Mouse (Mus musculus) adrenal gland, postnatal 4 days (tissue): ENCODE data around the gene Kdelr2. TPM values are rescaled to one million over a fixed set of nuclear protein-coding genes. Genes with fewer than 3 reads are reported as not detected.

ENCODE experiments used
- DNase-seq, 2 experiments: peaks; one replicate each; pipeline ENCODE4 v3.0.0; 2021 to 2022; ENCODE audit warnings: low spot score in 2 of 2, mixed read lengths in 2 of 2
- total RNA-seq, 2 experiments: library from RNA; stranded (reverse); gene quantifications; 2 replicates each; pipeline ENCODE4 v1.2.3; 2021

The Kdelr2 gene
- total RNA-seq, 2 experiments from 2014 or later, result 129 to 136 TPM

DNA sequence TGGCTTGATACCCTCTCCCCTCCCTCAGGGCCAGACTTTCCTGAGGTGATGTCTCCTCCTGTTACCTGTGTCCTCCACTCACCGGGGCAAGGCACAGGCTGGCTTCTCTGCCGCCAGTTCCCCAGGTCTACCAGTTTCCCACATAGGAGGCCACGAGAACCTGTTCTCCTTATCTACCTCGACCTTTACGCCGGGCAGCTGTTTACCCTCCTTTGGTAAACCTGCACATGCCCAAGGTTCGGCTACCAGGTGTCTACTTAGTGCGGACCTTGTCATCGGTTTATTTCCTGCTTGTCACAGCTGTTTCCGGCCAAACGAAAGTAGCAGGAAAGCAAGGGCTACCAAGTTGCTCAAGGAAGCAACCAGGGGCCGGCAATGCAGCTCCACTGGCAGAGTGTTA lies 3.1 kb upstream of the Kdelr2 start:
- no peak for DNase-seq

DNA sequence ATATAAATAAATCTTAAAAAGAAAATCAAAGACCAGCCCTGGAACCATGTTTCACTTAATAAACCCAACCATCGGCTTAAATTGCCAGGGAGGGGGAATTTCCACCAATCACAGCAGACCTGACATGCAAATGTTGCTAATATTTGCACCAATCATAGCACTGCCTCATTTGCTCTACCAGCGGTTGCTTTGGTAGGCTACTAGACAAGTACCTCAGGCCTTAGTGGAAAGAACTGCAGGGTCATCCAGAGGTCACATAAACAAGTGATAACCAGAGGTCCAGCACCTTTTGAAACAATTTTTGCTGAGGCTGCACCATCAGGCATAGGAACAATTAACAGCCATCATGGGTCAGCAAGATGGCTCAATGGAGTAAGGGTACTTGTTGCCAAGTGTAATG lies 2.1 kb upstream of the Kdelr2 start:
- no peak for DNase-seq

- no peak for DNase-seq
These were observed 701 bp downstream of the Kdelr2 start for GRCm38 (mm10) chr5:143404148-143404930.

DNA sequence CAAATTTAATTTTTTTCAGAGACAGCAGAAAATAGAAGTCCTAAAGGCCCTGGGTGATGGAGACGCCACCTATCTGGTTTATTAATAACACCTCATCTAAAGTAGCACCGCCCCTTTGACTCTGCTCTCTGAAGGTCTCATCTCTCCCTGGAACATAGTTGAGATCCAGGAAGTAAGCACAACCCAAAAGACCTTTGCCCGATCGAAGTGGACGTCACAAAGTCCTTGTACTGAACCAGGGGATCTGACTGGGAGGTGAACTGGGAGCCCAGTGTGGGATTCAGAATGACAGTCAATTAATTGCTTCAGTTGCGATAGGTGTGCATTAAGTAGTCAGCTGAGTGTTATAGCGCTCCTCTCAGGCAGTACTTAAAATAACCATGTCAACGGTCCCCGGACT lies 1.6 kb downstream of the Kdelr2 start:
- no peak for DNase-seq

GRCm38 (mm10) chr5:143406548-143406947 lies 2.9 kb downstream of the Kdelr2 start:
- DNase-seq, result no peak

DNA sequence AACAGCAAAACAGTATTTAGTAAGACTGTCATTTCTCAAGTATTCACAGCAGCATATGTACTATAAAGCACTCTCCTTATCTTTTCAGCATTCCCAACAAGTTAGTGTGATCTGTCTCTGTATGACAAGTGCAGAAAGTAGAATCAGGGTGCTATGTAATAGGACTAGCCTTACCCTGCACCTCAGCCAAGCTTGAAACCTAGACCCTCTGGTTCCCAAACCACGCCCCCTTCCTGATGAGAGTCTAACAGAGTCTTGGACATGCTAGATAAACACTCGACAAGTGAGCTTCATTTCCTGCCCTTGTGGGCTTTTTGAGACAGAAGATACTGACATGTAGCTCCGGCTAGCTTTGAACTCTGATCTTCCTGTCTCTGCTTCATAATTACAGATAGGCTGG lies 5.6 kb downstream of the Kdelr2 start:
- no peak for DNase-seq

- no peak for DNase-seq
These were observed 7.3 kb downstream of the Kdelr2 start for GRCm38 (mm10) chr5:143410841-143411395.

- no peak for DNase-seq
These were observed 17.8 kb downstream of the Kdelr2 start for GRCm38 (mm10) chr5:143421484-143421883.

DNA sequence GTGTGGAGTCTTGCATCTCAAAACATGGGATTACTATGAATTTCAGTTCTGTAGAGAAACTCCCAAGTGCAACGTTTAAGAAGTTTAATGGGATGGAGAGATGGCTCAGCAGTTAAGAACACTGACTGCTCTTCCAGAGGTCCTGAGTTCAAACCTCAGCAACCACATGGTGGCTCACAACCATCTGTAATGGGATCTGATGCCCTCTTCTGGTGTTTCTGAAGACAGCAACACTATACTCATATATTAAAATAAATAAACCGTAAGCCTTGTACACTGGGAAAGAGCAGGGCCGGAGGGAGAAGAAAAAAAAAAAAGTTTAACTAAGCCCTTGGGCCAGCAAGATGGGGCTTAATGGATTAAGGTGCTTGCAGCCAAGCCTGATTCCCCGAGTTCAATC lies 19.4 kb downstream of the Kdelr2 start:
- DNase-seq, result no peak

- DNase-seq, result peak in 1 of 2 experiments; percentile 45
These were observed 20.4 kb downstream of the Kdelr2 start for GRCm38 (mm10) chr5:143423899-143424519.

- peak; percentile 46 to 62 for DNase-seq
These were observed 30.8 kb downstream of the Kdelr2 start for GRCm38 (mm10) chr5:143434421-143434820.

- DNase-seq, result no peak
These were observed 37.7 kb downstream of the Kdelr2 start for GRCm38 (mm10) chr5:143441298-143441697.

- DNase-seq, result no peak
These were observed 38.1 kb downstream of the Kdelr2 start for GRCm38 (mm10) chr5:143441753-143442152.

GRCm38 (mm10) chr5:143463671-143464070 lies 60.0 kb downstream of the Kdelr2 start:
- no peak for DNase-seq

GRCm38 (mm10) chr5:143464100-143464756 lies 60.6 kb downstream of the Kdelr2 start, which contains the start of gene Daglb:
TSS of gene Daglb (plus strand) at chr5:143464584.
- peak; percentile 63 to 77 for DNase-seq

- DNase-seq, result no peak
These were observed 61.1 kb downstream of the Kdelr2 start for GRCm38 (mm10) chr5:143464757-143465118.

DNA sequence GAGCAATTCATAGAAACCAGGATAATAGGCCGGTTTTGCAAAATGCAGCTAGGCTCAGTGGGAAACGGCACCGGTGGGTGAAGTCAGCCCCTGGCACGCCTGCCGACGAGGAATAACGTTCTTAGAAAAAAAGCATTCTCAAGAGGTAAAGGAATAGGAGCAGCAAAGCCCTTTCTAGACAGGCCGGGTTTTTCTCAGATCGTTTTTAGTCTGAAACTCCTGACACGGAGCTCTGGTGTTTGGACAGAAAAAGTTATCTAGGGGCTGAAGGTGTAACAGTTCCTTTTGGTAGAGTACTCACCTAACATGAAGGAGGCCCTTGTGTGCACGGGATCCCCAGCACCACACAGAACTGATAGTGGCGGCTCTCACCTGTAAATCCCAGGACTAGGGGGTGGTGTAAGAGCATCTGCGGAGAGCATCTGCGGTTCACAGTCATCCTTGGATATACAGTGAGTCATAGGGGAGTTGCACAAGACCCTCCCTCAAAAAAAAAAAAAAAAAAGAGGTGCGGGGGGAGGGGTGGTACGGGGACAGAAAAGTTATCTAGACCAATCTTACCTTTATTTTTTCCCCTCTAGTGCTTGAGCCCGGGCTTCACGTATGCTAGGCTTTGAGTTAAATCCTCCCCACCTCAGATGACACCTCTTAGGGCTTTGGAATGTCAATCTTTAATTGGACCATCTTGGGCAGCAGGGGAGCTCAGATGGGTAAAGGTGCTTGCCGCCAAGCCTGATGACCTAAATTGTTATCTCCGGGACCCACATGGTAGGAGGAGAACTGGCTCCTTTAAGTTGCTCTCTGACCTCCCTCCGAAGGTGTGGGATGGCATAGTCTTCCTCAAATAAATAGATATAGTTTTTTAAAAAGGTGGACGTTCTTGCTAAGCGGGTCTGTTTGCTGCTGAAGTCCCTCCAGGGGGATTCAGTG lies 61.8 kb downstream of the Kdelr2 start:
- DNase-seq, result no peak

GRCm38 (mm10) chr5:143466891-143467669 lies 63.4 kb downstream of the Kdelr2 start:
- DNase-seq, result no peak

GRCm38 (mm10) chr5:143467931-143468330 lies 64.3 kb downstream of the Kdelr2 start:
- DNase-seq, result no peak

DNA sequence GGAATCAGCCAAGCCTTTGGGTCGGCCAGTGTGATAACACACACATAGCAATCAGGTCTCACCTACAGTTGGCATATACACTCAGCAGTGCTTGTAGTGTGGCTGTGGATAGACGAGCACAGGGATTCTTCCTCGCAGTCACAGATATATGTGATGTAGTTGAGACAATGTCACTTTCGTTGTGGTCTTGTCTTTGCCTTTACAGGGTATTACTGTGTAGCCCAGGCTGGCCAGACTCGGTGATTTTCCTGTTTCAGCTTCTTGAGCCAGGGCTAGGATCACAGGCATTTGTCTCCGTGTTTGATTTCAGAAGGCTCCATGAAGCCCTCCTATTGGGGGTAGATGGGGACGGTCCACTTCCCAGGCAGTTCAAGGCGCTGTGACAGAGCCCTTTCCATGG lies 66.0 kb downstream of the Kdelr2 start:
- no peak for DNase-seq
